Mouse (Mus musculus) kidney, postnatal 0 days (tissue): ENCODE results near the gene Arhgap45. TPM values are rescaled to one million over a fixed set of nuclear protein-coding genes. Genes with fewer than 3 reads are reported as not detected.

Experiments
- ATAC-seq: fragments of 200-750 bp; cut with Nextera tagmentation; replicated peaks from 2 replicates; pipeline ENCODE4 v1.8.0; 2017; ENCODE audit warnings: low read depth, moderate number of reproducible peaks, moderate TSS enrichment, moderate library complexity; ENCODE audit not compliant: low FRiP score
- DNase-seq: peaks from one replicate; pipeline ENCODE4 v3.0.0-alpha.2; 2016; ENCODE audit warnings: low spot score
- H3K27ac ChIP-seq: fragments of 300-500 bp; sonication (generic); 2 replicates; pipeline ENCODE4 v1.5.1; 2014; ENCODE audit warnings: mild to moderate bottlenecking
- H3K27me3 ChIP-seq: fragments of 300-500 bp; sonication (generic); 2 replicates; pipeline ENCODE4 v1.6.1; 2014; ENCODE audit warnings: low read length, mixed read lengths; ENCODE audit not compliant: insufficient read depth
- H3K36me3 ChIP-seq: fragments of 300-500 bp; sonication (generic); 2 replicates; pipeline ENCODE4 v1.6.1; 2014; ENCODE audit warnings: low read length, mixed read lengths; ENCODE audit not compliant: insufficient read depth
- H3K4me1 ChIP-seq: fragments of 300-500 bp; sonication (generic); replicated peaks from 2 replicates; pipeline ENCODE4 v1.6.1; 2014; ENCODE audit warnings: antibody characterized with exemption, low read length, mixed read lengths; ENCODE audit not compliant: insufficient read depth
- H3K4me2 ChIP-seq: fragments of 300-500 bp; sonication (generic); 2 replicates; pipeline ENCODE4 v1.6.1; 2014; ENCODE audit warnings: mild to moderate bottlenecking, low read length, moderate library complexity, mixed read lengths
- H3K4me3 ChIP-seq: fragments of 300-500 bp; sonication (generic); replicated peaks from 2 replicates; pipeline ENCODE4 v1.5.1; 2014; ENCODE audit warnings: low read depth, low read length
- H3K9ac ChIP-seq: fragments of 300-500 bp; sonication (generic); 2 replicates; pipeline ENCODE4 v1.6.1; 2014; ENCODE audit warnings: low read depth, low read length
- H3K9me3 ChIP-seq: fragments of 300-500 bp; sonication (generic); replicated peaks from 2 replicates; pipeline ENCODE4 v1.6.1; 2016; ENCODE audit warnings: low read length, inconsistent platforms, mixed read lengths
- CTCF ChIP-seq: IDR thresholded peaks from 2 replicates; pipeline ENCODE4 v1.5.1; 2016; ENCODE audit warnings: antibody characterized with exemption, low read depth, mild to moderate bottlenecking, moderate library complexity
- WGBS: fragments of 180-500 bp; shearing (Covaris S2); extraction: QIAGEN DNeasy Blood & Tissue Kit; methylation state at CpG from one replicate; pipeline ENCODE4 v1.1.7; 2014; 5-methylcytosine and 5-hydroxymethylcytosine counted together
- polyA plus RNA-seq: library from polyadenylated mRNA; unstranded; fragments of >200 nt; fragmentation: Nextera tagmentation; extraction: Ambion mirVana; gene quantifications from 2 replicates; pipeline ENCODE4 v1.2.1, GENCODE M21; 2015

The Arhgap45 gene
- polyA plus RNA-seq, 1 experiment from 2014 or later = 4.0 TPM

DNA sequence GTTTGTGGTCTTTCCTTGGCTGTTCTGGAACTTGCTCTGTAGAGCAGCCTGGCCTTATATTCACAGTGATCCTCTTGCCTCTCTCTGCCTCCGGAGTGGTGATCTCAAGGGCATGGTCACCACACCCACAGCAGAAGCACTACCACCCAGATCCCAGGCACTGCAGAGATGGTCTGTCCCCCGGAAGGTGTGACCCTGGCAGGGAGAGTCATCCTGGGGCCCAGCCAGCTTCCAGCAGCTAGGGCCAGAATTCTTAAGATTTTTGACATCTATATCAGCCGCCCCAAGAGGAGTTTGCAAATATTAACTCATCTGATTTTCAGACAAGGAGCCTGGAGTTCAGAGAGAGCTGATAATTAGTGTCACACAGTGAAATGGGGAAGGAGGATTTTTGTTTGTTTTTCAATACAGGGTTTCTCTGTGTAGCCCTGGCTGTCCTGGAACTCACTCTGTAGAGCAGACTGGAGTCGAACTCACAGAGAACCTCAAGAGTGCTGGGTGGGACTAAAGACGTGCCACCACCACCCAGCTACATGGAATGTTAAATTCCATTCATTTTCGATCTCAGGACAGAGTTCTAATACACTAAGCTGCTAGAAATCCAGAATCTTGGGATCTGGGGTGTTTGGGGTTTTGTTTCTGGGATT is 30.1 kb upstream of the Arhgap45 start:
- Histone ChIP-seq H3K4me2 (peak overlapping the region; percentile 87), H3K9ac (peak overlapping the region; percentile 69; the same call in 1 of the 2 replicates), H3K4me3 (no peak overlapping the region), H3K36me3 (0 out of 2 replicates have a peak, but pooled peaks cover 5% of the 10 kb centered on the region), H3K9me3 (no peaks in the 10 kb centered on the region), H3K27ac (peak overlapping the region; percentile 98), H3K4me1 (peaks cover 41% of the 10 kb centered on the region), H3K27me3 (no peaks in the 10 kb centered on the region)
- DNase-seq (no peak), ATAC-seq (no peak)
- TF ChIP-seq CTCF = no peak
- WGBS = 32% methylated on average over 6 of the region's 6 CpGs

DNA sequence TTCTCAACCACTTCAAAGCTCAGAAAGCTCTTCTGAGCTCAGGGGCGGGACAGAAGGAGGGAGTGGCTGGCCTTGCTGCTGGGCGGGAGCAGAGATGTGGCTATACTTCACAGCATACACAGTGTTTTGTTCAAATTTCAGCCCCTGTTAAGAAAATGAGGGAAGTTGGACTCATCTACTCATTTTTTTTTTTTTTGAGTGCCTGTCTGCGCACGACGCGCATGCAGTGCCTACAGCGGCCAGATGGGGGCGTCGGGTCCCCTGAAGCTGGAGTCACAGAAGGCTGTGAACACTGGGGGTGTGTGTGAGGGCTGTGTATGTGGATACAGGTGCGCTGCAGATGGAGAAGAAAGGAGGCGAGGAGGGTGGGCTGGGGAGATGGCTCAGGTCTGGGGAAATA is 29.5 kb upstream of the Arhgap45 start:
- Histone ChIP-seq H3K27me3 (no peaks in the 10 kb centered on the region), H3K9me3 (no peaks in the 10 kb centered on the region), H3K27ac (peak overlapping the region; percentile 98), H3K4me3 (peak overlapping the region; percentile 4; the same call in 1 of the 2 replicates), H3K4me1 (peaks cover 41% of the 10 kb centered on the region), H3K36me3 (peaks cover 7% of the 10 kb centered on the region; the same call in 1 of the 2 replicates), H3K9ac (no peak overlapping the region), H3K4me2 (peak overlapping the region; percentile 87)
- peak; percentile 85 for TF ChIP-seq CTCF
- ATAC-seq (no peak), DNase-seq (peak; percentile 87)
- WGBS = 5% methylated on average over 11 of the region's 11 CpGs

DNA sequence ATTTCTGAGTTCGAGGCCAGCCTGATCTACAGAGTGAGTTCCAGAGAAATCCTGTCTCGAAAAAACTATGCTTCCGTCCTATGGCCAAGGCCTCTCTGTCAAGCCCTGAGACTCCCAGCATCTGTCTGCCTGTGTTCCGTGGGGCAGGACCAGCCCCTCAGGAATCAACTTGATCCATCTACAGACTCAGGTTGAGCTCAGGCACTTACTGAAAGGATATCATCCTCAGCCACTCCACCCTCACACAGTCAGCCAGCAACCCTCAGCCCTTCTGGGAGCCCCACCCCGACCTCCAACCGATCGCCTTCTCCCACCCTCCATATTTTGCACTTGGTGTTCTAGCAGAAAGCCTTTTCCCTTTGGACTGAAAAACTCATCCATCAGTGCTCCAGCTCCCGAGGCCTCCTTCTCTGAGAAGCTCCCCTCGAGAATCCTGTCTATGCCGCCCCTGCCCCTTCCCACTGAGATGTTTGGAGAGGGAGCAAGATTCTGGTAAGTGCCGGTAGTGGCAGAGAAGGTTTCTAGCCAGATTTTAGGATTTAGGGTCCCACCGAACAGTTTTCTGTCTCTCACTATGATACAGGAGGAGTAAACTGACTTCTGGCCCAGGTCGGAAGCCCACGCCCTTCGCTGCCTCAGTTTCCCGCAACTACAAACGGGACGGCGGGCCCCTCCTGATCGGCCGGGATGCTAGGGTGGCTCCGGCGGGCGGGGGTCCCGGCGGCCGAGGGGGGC is 28.5 kb upstream of the Arhgap45 start:
- Histone ChIP-seq H3K9me3 (no peaks in the 10 kb centered on the region), H3K9ac (peak overlapping the region; percentile 66), H3K4me1 (peaks cover 36% of the 10 kb centered on the region), H3K27me3 (no peaks in the 10 kb centered on the region), H3K4me2 (peak overlapping the region; percentile 87), H3K36me3 (peaks cover 13% of the 10 kb centered on the region; the same call in 1 of the 2 replicates), H3K4me3 (peak overlapping the region; percentile 66), H3K27ac (peak overlapping the region; percentile 86)
- ATAC-seq (no peak), DNase-seq (peak; percentile 16)
- TF ChIP-seq CTCF = no peak
- WGBS = 12% methylated on average over 27 of the region's 27 CpGs

DNA sequence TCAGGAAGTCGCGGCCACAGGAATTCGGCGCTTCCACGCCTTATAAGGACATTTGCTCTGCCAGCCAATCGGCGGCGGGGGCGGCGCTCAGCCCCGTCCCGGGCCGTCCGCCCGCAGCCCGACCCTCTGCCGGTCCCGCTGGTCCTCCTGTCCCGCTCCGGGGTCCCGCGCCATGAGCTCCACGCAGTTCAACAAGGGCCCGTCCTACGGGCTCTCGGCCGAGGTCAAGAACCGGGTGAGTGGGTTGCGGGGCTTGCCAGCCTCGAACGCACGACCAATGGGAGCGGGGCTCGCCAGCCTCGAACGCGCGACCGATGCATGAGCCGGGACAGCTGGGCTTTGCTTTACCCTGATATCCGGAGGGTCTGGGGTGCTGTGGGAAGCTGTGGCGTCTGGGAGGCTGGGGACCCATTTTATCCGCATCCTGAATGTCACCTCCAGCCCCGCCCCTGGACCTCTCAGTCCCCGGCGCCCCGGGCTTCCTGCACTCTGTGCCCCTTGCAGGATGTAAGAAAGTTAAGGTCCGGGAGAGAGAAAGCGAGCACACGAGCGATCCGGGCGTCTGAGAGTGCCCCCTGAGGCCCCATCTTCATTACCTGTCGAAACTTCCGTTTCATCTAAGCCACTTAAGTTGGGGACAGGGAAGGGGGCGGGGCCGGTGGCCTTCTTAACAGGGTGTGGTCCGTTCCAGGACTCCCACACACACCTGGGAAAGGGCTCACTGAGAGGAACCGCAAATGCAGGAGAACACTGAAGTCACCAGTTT is 27.8 kb upstream of the Arhgap45 start, which contains the start of gene Cnn2:
Gene Cnn2 (plus strand): TSS at position 79 of the 766 bp plus-strand sequence.
- ATAC-seq (no peak), DNase-seq (peak; percentile 81)
- H3K27me3 ChIP-seq = no peaks in the 10 kb centered on the region
- no peaks in the 10 kb centered on the region for H3K9me3 ChIP-seq
- peaks cover 29% of the 10 kb centered on the region for H3K4me1 ChIP-seq
- H3K4me3 ChIP-seq = peak within 1 kb of the TSS; percentile 66
- no peak for TF ChIP-seq CTCF
- peak within 1 kb of the TSS; percentile 87 for H3K4me2 ChIP-seq
- peak within 1 kb of the TSS; percentile 66 for H3K9ac ChIP-seq
- H3K36me3 ChIP-seq = peaks cover 18% of the 10 kb centered on the region; the same call in 1 of the 2 replicates
- WGBS = under 1% methylated on average over 56 of the region's 59 CpGs
- H3K27ac ChIP-seq = peak within 1 kb of the TSS; percentile 86

DNA sequence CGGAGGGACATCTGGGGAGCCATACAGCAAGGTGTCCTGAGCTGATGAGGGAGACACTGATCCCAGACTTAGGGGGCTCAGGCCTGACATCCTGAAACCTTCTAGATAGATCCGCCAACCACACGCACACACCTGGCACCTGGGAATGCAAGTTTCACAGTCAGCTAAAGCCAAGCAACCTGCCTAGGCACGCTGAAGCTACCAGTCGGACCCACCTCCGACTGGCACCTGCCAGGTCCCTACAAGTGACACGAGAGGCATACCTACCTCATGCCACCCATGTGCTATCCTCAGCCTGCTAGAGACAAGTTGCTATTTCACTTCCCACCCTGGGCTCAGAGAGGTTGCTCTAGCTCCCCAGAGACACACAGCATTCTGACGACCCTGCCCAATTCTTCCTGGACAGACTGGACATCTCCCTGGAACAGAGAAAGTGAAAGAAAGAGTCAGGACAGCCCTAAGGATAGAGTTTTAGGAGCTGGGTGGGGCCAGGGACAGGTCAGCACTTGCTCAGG is 27.1 kb upstream of the Arhgap45 start:
- no peaks in the 10 kb centered on the region for H3K27me3 ChIP-seq
- peak overlapping the region; percentile 0; the same call in 1 of the 2 replicates for H3K27ac ChIP-seq
- H3K4me3 ChIP-seq = peak overlapping the region; percentile 66
- no peak for TF ChIP-seq CTCF
- peaks cover 29% of the 10 kb centered on the region for H3K4me1 ChIP-seq
- peaks cover 22% of the 10 kb centered on the region; the same call in 1 of the 2 replicates for H3K36me3 ChIP-seq
- H3K9me3 ChIP-seq = no peaks in the 10 kb centered on the region
- H3K9ac ChIP-seq = peak overlapping the region; percentile 66; the same call in 1 of the 2 replicates
- DNase-seq (no peak), ATAC-seq (no peak)
- WGBS = 25% methylated on average over 8 of the region's 8 CpGs
- peak overlapping the region; percentile 87 for H3K4me2 ChIP-seq

DNA sequence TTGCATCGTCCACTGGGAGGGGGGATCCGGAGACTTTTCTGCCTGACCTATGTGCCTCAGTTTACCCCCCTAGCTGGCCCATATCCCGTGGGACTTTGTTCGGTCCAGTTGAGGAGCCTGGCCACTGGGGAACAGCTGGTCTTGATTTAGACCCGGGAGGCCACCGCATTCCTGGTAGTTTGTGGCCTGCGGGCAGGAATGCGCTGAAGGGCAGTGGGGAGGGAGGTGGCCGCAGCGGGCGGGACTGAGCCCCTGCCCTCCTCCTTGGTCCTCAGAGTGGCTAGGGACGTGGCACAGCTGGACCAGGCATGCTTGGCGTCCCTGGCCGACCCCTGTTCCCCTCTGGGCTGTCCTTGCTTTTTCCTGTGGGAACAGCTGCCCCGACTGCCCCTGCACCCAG is 26.6 kb upstream of the Arhgap45 start:
- ATAC-seq = no peak
- peak overlapping the region; percentile 87 for H3K4me2 ChIP-seq
- H3K36me3 ChIP-seq = peaks cover 25% of the 10 kb centered on the region; the same call in 1 of the 2 replicates
- H3K27me3 ChIP-seq = no peaks in the 10 kb centered on the region
- H3K9ac ChIP-seq = peak overlapping the region; percentile 66; the same call in 1 of the 2 replicates
- no peaks in the 10 kb centered on the region for H3K9me3 ChIP-seq
- WGBS = 14% methylated on average over 15 of the region's 15 CpGs
- TF ChIP-seq CTCF = no peak
- peak; percentile 54 for DNase-seq
- H3K4me3 ChIP-seq = peak overlapping the region; percentile 66
- H3K27ac ChIP-seq = peak overlapping the region; percentile 0; the same call in 1 of the 2 replicates
- peaks cover 29% of the 10 kb centered on the region for H3K4me1 ChIP-seq
